Mouse (Mus musculus) adrenal gland, postnatal 25 days (tissue): Measurements from ENCODE around the gene Smgc. TPM values are rescaled to one million over a fixed set of nuclear protein-coding genes. Genes with fewer than 3 reads are reported as not detected.
"Not testable (repeated sequence)": the region's sequence is repeated elsewhere in the genome, so short reads cannot be mapped to it uniquely, and the experiment has no call there.

Source experiments
- DNase-seq: peaks from one replicate; pipeline ENCODE4 v3.0.0; 2021; ENCODE audit warnings: mixed read lengths
- long read RNA-seq: library from polyadenylated mRNA; stranded (forward); transcript quantifications from one replicate; pipeline ENCODE4 v2.0.0, GENCODE M21; 2021
- total RNA-seq: library from RNA; stranded (reverse); gene quantifications from 2 replicates; pipeline ENCODE4 v1.2.3, GENCODE M21; 2021

Smgc gene
- total RNA-seq, result not detected in 2 replicates
- long read RNA-seq, result 0 reads

GRCm38 (mm10) chr15:91837965-91838364, at the start of gene Smgc:
Smgc (plus strand) TSS chr15:91838265.
- DNase-seq, result no peak

- DNase-seq, result no peak
Measured at GRCm38 (mm10) chr15:91788338-91788737, 49.7 kb upstream of the Smgc start.

- DNase-seq, result no peak
Measured at GRCm38 (mm10) chr15:91806463-91806862, 31.6 kb upstream of the Smgc start.

- no peak for DNase-seq
Measured at GRCm38 (mm10) chr15:91835319-91835718, 2.7 kb upstream of the Smgc start.

GRCm38 (mm10) chr15:91864130-91864529, 26.1 kb downstream of the Smgc start:
- not testable (repeated sequence) for DNase-seq

GRCm38 (mm10) chr15:91900245-91900644, 62.2 kb downstream of the Smgc start:
- DNase-seq, result peak; percentile 32

GRCm38 (mm10) chr15:91907046-91907445, 69.0 kb downstream of the Smgc start:
- peak; percentile 33 for DNase-seq

Other genes starting within 250 kb of the Smgc start
- 143 and 167 TPM in 2 replicates for gene Lrrk2, start 165.1 kb upstream of the Smgc start, total RNA-seq
- 1.6 and 3.2 TPM in 2 replicates for gene Cntn1, start 212.9 kb downstream of the Smgc start, total RNA-seq